Mouse (Mus musculus) forebrain, embryonic 10.5 days (tissue): ENCODE results near the gene Hnrnph1. TPM values are rescaled to one million over a fixed set of nuclear protein-coding genes. Genes with fewer than 3 reads are reported as not detected.
"Not testable (repeated sequence)": the region's sequence is repeated elsewhere in the genome, so short reads cannot be mapped to it uniquely, and the experiment has no call there.

ENCODE experiments used
- DNase-seq: peaks from one replicate; pipeline ENCODE4 v3.0.0-alpha.2; 2017; ENCODE audit warnings: low spot score; ENCODE audit errors: extremely low spot score
- H3K27ac ChIP-seq: fragments of 300-500 bp; sonication (generic); 2 replicates; pipeline ENCODE4 v1.5.1; 2016; ENCODE audit warnings: mild to moderate bottlenecking
- H3K27me3 ChIP-seq: fragments of 300-500 bp; sonication (generic); 2 replicates; pipeline ENCODE4 v1.6.1; 2016; ENCODE audit warnings: mild to moderate bottlenecking; ENCODE audit not compliant: poor library complexity, severe bottlenecking
- H3K36me3 ChIP-seq: fragments of 300-500 bp; sonication (generic); replicated peaks from 2 replicates; pipeline ENCODE4 v1.6.1; 2016; ENCODE audit warnings: mild to moderate bottlenecking, moderate library complexity
- H3K4me1 ChIP-seq: fragments of 300-500 bp; sonication (generic); 2 replicates; pipeline ENCODE4 v1.6.1; 2016
- H3K4me3 ChIP-seq: fragments of 300-500 bp; sonication (generic); 2 replicates; pipeline ENCODE4 v1.5.1; 2016; ENCODE audit warnings: mild to moderate bottlenecking, moderate library complexity
- H3K9me3 ChIP-seq: fragments of 300-500 bp; sonication (generic); 2 replicates; pipeline ENCODE4 v1.6.1; 2016; ENCODE audit warnings: mild to moderate bottlenecking, moderate library complexity
- WGBS: fragments of 180-500 bp; shearing (Covaris S2); methylation state at CpG from one replicate; pipeline ENCODE4 v1.1.7; 2016; 5-methylcytosine and 5-hydroxymethylcytosine counted together
- polyA plus RNA-seq: library from polyadenylated mRNA; unstranded; fragments of >200 nt; fragmentation: Nextera tagmentation; extraction: Ambion mirVana; gene quantifications from 2 replicates; pipeline ENCODE4 v1.2.1, GENCODE M21; 2016

Gene Hnrnph1
- polyA plus RNA-seq, 1 experiment from 2014 or later, result 666 TPM

- H3K36me3 ChIP-seq, result no peaks in the 10 kb centered on the region
- H3K27ac ChIP-seq, result peak overlapping the region; percentile 87
- peaks cover 49% of the 10 kb centered on the region for H3K27me3 ChIP-seq
- WGBS, result 4% methylated on average over 74 of the region's 74 CpGs
- H3K4me1 ChIP-seq, result peaks cover 11% of the 10 kb centered on the region
- DNase-seq, result peak; percentile 72
- H3K4me3 ChIP-seq, result peak overlapping the region; percentile 65
- H3K9me3 ChIP-seq, result no peaks in the 10 kb centered on the region
These were observed 17.6 kb upstream of the Hnrnph1 start for GRCm38 (mm10) chr11:50358950-50359861.

DNA sequence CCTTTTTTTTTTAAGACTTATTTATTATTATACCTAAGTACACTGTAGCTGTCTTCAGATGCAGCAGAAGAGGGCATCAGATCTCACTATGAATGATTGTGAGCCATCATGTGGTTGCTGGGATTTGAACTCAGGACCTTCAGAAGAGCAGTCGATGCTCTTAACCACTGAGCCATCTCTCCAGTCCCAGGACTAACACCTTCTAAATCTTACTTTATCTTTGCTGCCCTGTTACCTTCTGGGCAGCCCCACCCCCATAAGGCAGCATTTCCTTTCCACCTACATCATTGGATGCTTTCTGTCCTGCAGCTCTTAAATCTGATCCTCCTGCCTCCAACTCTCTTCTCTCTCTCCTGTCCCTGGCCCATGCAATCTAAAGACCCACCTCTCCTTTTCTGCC is 15.5 kb upstream of the Hnrnph1 start:
- H3K9me3 ChIP-seq, DNase-seq, H3K36me3 ChIP-seq, H3K4me3 ChIP-seq, H3K27ac ChIP-seq: not testable (repeated sequence)
- 89% methylated on average over 1 of the region's 1 CpGs for WGBS
- Histone ChIP-seq H3K4me1 (peaks cover 11% of the 10 kb centered on the region), H3K27me3 (peaks cover 49% of the 10 kb centered on the region)

GRCm38 (mm10) chr11:50364548-50364947 is 12.2 kb upstream of the Hnrnph1 start:
- H3K27me3 ChIP-seq, result peaks cover 24% of the 10 kb centered on the region
- no peaks in the 10 kb centered on the region for H3K36me3 ChIP-seq
- 11% methylated on average over 4 of the region's 4 CpGs for WGBS
- DNase-seq, result peak; percentile 67
- no peak overlapping the region for H3K27ac ChIP-seq
- H3K4me1 ChIP-seq, result peaks cover 2% of the 10 kb centered on the region
- H3K9me3 ChIP-seq, result no peaks in the 10 kb centered on the region
- no peak overlapping the region for H3K4me3 ChIP-seq

GRCm38 (mm10) chr11:50365322-50365721 is 11.5 kb upstream of the Hnrnph1 start:
- H3K9me3 ChIP-seq, result no peaks in the 10 kb centered on the region
- no peak overlapping the region for H3K27ac ChIP-seq
- no peak for DNase-seq
- no peak overlapping the region for H3K4me3 ChIP-seq
- no peaks in the 10 kb centered on the region for H3K36me3 ChIP-seq
- H3K27me3 ChIP-seq, result peaks cover 16% of the 10 kb centered on the region
- H3K4me1 ChIP-seq, result no peaks in the 10 kb centered on the region

DNA sequence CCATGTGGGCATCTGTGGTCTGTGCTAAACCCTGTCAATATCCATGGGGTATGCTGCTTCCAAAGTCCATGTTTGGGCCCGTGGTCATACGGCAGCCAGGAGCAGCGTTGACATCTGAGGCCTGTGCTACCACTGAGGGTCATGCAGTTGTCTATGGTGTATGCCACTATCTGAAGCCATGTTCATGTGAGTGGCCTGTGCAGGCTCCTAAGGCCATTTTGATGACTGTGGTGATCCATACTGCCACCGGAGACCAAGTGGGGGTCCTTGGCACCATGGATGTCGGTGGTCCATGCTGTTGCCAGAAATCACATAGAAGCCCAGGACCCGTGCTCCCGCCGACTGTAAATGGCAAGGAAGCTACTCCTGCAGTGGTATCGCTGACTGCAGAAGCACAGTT is 9.3 kb upstream of the Hnrnph1 start:
- no peaks in the 10 kb centered on the region for H3K9me3 ChIP-seq
- H3K36me3 ChIP-seq, result no peaks in the 10 kb centered on the region
- H3K4me3 ChIP-seq, result no peak overlapping the region
- WGBS, result 93% methylated on average over 9 of the region's 9 CpGs
- H3K27ac ChIP-seq, result no peak overlapping the region
- no peak for DNase-seq
- H3K4me1 ChIP-seq, result peaks cover 16% of the 10 kb centered on the region
- 0 out of 2 replicates have a peak, but pooled peaks cover 5% of the 10 kb centered on the region for H3K27me3 ChIP-seq

DNA sequence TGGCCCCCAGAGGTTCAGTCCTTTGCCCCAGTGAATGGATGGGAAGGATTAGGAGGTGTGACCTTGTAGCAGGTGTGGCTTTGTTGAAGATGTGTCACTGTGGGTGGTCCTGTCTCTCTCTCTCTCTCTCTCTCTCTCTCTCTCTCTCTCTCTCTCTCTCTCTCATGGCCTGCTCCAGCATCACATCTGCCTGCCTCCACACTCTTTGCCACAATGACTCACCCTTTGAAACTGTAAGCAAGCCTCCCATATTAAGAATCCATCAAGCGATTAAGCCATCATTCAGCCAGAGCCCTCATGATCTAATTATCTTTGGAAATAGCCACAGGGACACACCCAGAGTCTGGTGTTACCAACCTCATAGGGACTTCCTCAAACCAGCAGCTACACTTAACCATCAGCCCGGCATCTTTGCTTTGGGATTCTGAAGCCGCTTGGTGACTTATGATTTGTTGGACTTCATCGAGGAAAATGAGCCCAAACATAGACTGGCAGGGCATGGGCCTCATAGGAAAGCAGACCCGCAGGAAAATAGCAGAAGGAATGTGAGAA is 7.4 kb upstream of the Hnrnph1 start:
- no peaks in the 10 kb centered on the region for H3K9me3 ChIP-seq
- WGBS, result 94% methylated on average over 5 of the region's 5 CpGs
- H3K27me3 ChIP-seq, result peaks cover 10% of the 10 kb centered on the region; the same call in 1 of the 2 replicates
- no peak overlapping the region for H3K4me3 ChIP-seq
- no peak for DNase-seq
- H3K36me3 ChIP-seq, result no peaks in the 10 kb centered on the region
- H3K4me1 ChIP-seq, result peaks cover 16% of the 10 kb centered on the region
- H3K27ac ChIP-seq, result no peak overlapping the region

- no peaks in the 10 kb centered on the region for H3K36me3 ChIP-seq
- no peak for DNase-seq
- peaks cover 30% of the 10 kb centered on the region for H3K4me1 ChIP-seq
- H3K9me3 ChIP-seq, result no peaks in the 10 kb centered on the region
- H3K4me3 ChIP-seq, result peak overlapping the region; percentile 50
- peak overlapping the region; percentile 86 for H3K27ac ChIP-seq
- H3K27me3 ChIP-seq, result peaks cover 25% of the 10 kb centered on the region
- WGBS, result 63% methylated on average over 4 of the region's 4 CpGs
These were observed 5.8 kb upstream of the Hnrnph1 start for GRCm38 (mm10) chr11:50370969-50371368.

GRCm38 (mm10) chr11:50371399-50371841 is 5.4 kb upstream of the Hnrnph1 start:
- Histone ChIP-seq H3K4me3 (peak overlapping the region; percentile 50), H3K27ac (peak overlapping the region; percentile 86), H3K9me3 (no peaks in the 10 kb centered on the region), H3K36me3 (no peaks in the 10 kb centered on the region), H3K27me3 (peaks cover 26% of the 10 kb centered on the region), H3K4me1 (peaks cover 34% of the 10 kb centered on the region)
- WGBS, result 3% methylated on average over 18 of the region's 18 CpGs
- DNase-seq, result peak; percentile 68

DNA sequence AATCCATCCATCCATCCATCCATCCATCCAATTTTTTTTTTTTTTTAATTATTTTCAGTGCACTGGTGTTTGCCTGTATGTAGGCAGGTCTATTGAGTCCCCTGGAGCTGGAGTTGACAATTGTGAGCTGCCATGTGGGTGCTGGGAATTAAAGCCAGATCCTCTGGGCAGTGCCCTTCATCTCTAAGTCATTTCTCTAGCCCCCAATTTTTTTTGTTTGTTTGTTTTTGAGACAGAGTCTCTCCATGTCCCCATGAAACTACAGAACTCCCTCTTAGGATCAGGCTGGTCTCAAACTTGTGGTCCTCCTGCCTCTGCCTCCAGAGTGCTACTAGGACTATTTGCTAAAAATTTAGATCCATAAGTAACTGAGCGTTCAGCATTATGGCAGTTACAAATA is 4.9 kb upstream of the Hnrnph1 start:
- no peaks in the 10 kb centered on the region for H3K36me3 ChIP-seq
- no peaks in the 10 kb centered on the region for H3K9me3 ChIP-seq
- WGBS, result 89% methylated on average over 1 of the region's 1 CpGs
- H3K4me3 ChIP-seq, result peak overlapping the region; percentile 50; the same call in 1 of the 2 replicates
- no peak overlapping the region for H3K27ac ChIP-seq
- peaks cover 26% of the 10 kb centered on the region for H3K27me3 ChIP-seq
- DNase-seq, result no peak
- H3K4me1 ChIP-seq, result peaks cover 39% of the 10 kb centered on the region

DNA sequence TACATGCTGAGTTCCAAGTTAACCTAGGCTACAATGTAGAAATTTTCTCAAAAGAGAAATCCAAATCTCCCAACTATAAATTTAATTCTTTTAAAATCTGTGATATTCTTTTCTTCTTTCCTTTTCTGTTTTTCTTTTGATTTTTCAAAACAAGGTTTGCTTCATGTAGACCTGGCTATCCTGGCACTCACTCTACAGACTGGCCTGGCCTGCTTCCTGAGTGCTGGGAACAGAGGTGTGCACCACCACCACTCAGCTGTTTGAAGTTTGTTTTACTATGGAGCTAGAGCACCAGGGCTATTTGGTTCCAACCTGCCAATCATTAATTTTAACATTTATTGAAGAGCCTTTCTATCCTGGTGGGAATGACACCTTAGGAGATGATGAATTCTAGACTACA is 3.7 kb upstream of the Hnrnph1 start:
- H3K36me3 ChIP-seq, result no peaks in the 10 kb centered on the region
- H3K27ac ChIP-seq, result no peak overlapping the region
- no peaks in the 10 kb centered on the region for H3K9me3 ChIP-seq
- peaks cover 26% of the 10 kb centered on the region for H3K27me3 ChIP-seq
- no peak for DNase-seq
- H3K4me3 ChIP-seq, result no peak overlapping the region
- H3K4me1 ChIP-seq, result peaks cover 40% of the 10 kb centered on the region

DNA sequence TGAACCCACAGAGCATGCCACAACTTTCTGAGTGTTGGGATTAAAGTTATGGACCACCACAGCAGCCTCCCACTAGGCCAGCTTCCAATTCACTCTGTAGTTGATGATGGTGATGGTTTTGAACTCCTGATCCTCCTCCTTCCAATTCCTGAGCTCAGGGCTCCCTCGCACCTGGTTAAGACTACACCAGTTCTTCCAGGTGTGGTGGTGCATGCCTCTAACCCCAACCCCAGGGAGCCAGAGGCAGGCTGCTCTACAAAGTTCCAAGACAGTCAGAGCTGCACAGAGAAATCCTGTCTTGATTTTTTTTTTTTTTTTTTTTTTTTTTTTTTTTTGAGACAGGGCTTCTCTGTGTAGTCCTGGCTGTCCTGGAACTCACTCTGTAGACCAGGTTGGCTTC is 3.2 kb upstream of the Hnrnph1 start:
- peaks cover 40% of the 10 kb centered on the region for H3K4me1 ChIP-seq
- peaks cover 26% of the 10 kb centered on the region for H3K27me3 ChIP-seq
- WGBS, result 86% methylated on average over 1 of the region's 1 CpGs
- no peak overlapping the region for H3K4me3 ChIP-seq
- H3K9me3 ChIP-seq, result no peaks in the 10 kb centered on the region
- peaks cover 3% of the 10 kb centered on the region; the same call in 1 of the 2 replicates for H3K36me3 ChIP-seq
- no peak for DNase-seq
- H3K27ac ChIP-seq, result no peak overlapping the region

DNA sequence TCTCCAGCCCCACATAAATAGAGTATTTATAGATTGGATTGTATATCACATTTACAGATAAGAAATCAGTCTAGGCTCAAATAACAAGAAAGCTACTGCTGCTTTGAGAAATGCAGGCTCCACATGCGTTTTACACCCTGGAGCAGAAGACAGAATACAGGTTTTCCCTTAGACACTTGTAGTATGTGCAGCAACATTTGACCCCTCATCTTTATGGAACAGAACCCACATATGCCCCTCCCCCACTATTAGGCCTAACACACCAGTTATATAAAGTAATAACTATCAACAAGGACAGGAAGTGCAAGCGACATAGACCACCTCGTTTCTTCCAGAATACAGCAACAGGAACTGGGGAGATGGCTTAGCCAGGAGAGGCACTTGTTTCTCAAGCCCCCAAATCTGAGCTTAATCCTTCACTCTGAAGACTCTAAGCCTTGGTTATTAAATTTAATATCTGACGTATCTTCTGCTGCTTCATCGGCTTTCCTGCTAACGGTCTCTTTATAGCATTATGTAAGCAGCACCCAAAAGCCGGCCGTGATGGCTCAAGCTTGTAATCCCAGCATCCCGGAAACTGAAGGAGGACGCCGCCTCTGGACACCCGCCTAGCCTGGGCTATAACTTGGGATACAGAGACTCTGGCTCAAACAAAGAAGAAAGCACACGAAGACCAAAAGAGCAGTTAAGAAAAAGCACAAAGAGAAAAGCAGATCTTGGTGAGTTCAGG is 2.3 kb upstream of the Hnrnph1 start:
- DNase-seq, result no peak
- WGBS, result 88% methylated on average over 13 of the region's 13 CpGs
- H3K9me3 ChIP-seq, result no peaks in the 10 kb centered on the region
- no peak overlapping the region for H3K4me3 ChIP-seq
- H3K27me3 ChIP-seq, result peaks cover 26% of the 10 kb centered on the region
- peaks cover 47% of the 10 kb centered on the region for H3K4me1 ChIP-seq
- H3K36me3 ChIP-seq, result peaks cover 11% of the 10 kb centered on the region
- no peak overlapping the region for H3K27ac ChIP-seq

DNA sequence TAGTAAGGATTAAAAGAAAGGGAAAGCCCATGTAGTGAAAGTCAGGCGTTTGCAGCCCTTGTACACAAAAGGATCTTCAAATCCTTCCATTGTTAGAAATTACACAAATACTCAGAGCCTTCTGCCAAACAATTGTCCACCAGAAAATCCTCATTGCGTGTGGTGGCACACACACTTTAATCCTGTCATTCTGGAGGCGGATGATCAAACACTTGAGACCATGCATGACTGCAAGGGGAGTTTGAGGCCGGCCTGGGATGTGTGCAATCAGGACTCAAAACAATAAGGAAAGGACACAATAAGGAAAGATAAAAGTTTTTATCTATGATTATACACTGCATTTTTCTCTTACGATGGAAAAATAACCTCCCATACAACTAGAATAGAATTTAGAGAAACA is 1.4 kb upstream of the Hnrnph1 start:
- H3K9me3 ChIP-seq, result no peaks in the 10 kb centered on the region
- peaks cover 21% of the 10 kb centered on the region for H3K36me3 ChIP-seq
- H3K27ac ChIP-seq, result no peak overlapping the region
- no peak for DNase-seq
- no peak overlapping the region for H3K4me3 ChIP-seq
- H3K27me3 ChIP-seq, result peaks cover 26% of the 10 kb centered on the region
- 48% methylated on average over 5 of the region's 5 CpGs for WGBS
- peaks cover 57% of the 10 kb centered on the region for H3K4me1 ChIP-seq
